Mouse (Mus musculus) testis, adult 2 months (tissue): ENCODE measurements around the gene Sh3pxd2a.

Source experiments
- CTCF ChIP-seq: fragments of 200-500 bp; IDR thresholded peaks from 2 replicates; pipeline ENCODE4 v1.5.1; 2012; ENCODE audit warnings: low read depth, mild to moderate bottlenecking, inconsistent platforms, low read length, moderate library complexity; ENCODE audit not compliant: control insufficient read depth, insufficient read depth, insufficient replicate concordance
- POLR2A ChIP-seq: fragments of 200-500 bp; IDR thresholded peaks from 2 replicates; pipeline ENCODE4 v1.6.1; 2012; ENCODE audit warnings: low read depth, mild to moderate bottlenecking, inconsistent platforms, low read length, moderate library complexity; ENCODE audit not compliant: control insufficient read depth

DNA sequence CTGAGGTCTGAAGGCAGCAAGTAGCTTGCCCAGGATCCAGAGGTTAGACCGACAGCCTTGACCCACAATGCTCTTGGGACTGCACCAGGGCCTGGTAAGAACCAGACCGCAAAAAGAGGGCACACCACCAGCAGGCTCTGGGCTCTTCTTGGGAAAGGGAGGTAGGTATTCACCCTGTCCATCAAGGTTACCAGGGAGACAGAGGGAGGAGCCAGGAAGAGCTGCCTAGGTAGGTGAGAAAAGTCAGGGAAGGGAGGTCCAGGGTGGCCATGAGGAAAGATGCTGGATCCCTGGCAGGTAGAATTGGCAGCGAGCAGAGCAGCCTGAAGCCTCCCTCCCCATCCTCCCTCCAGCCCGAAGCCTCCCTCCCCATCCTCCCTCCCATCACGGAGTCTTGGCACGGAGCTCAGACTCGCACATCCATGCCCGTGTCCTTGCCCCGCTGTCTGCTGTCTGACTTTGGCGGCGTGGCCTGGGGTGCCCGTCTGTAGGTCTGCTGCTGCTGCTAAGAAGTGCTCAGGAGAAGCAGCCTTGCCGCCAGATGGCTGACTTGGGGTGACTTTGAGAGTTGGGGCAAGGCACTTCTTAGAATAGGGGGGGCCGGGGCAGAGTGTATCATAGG, 115.7 kb downstream of the Sh3pxd2a start:
- TF ChIP-seq CTCF (no peak), POLR2A (no peak)
